ENCODE assay signal across 9 mouse cellular contexts in genomic region chr2:34642351-34642750, GRCm38 (mm10).
DNase-seq lines count a peak whose midpoint lies in the region; TF ChIP-seq lines count a peak whose summit lies in the region.
"Had no signal": no experiment of that assay in that cellular context is flagged by ENCODE, and none has a peak within 500 bp of the region (broad histone marks: within the 10 kb centered on the region; RNA-seq: fewer than 3 reads in every experiment).

No protein-coding gene starts in this region.

- no peak overlapping the region for H3K27ac ChIP-seq in gastrocnemius, adult 2 months
- H3K27ac ChIP-seq: stomach, embryonic 15.5 days had no signal

- intact Hi-C loops in gastrocnemius, adult 2 months (cut with DNase I), result no loop called here

- DNase-seq in gastrocnemius, adult 2 months, result no peak
- DNase-seq in gastrocnemius, adult 18-20 months (ENCODE audit: low spot score), result no peak
- peak; percentile 70 for DNase-seq in CD4-positive helper T cell, adult 2 months (ENCODE audit: low read depth, low spot score)
- peak; percentile 48 for DNase-seq in embryo, embryonic 10.5 days (ENCODE audit: low spot score)
- peak; percentile 64 for DNase-seq in retina, postnatal 1 day
- no peak for DNase-seq in frontal cortex, postnatal 10 days (ENCODE audit: low spot score in 2 of 2)
- no peak for DNase-seq in gastrocnemius, postnatal 25 days
- DNase-seq in frontal cortex, postnatal 14 days (ENCODE audit: low spot score in 2 of 2), result no peak

- TF ChIP-seq CTCF in gastrocnemius, adult 2 months (IDR thresholded peaks at IDR 0.05), result peak; percentile 55

- H3K4me3 ChIP-seq in gastrocnemius, adult 2 months, result no peak overlapping the region
- H3K4me3 ChIP-seq: stomach, embryonic 15.5 days had no signal

Comparison
In these comparisons a context has a peak if more than half of its experiments do, and no peak if none do; other contexts are left out.
1. DNase-seq: peak in CD4-positive helper T cell, adult 2 months (single experiment), embryo, embryonic 10.5 days (single experiment) and retina, postnatal 1 day (single experiment); none in gastrocnemius, adult 2 months (single experiment), gastrocnemius, adult 18-20 months (single experiment), frontal cortex, postnatal 10 days (0 of 2), gastrocnemius, postnatal 25 days (single experiment) and frontal cortex, postnatal 14 days (0 of 2).